Mouse (Mus musculus): Measurements from ENCODE around the gene Asxl1. TPM values are rescaled to one million over a fixed set of nuclear protein-coding genes. Genes with fewer than 3 reads are reported as not detected.
A peak's percentile ranks its signal among the peaks of the same experiment; 100 is the strongest.

Asxl1 gene
- polyA plus RNA-seq, 1 experiment from 2014 or later = 26.0 TPM

DNA sequence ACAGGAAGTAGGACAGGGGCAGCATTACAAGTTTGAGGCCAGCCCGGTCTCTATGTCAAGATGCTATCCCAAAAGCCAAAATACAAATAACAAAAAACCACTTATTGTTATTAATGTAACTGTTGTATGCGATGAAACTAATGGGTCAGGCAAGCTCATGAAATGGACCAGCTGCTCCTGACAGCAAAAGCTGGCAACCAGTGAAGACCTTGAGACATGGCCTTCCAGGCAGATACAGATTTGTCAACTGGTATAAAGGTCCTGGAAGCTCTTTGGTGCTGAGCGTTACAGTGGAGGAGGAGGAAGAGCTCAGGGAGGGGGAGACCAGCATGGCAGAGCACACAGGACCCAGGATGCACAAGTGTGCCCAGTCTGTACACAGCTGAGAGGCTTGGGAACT is 102.1 kb downstream of the Asxl1 start:
- Histone ChIP-seq H3K4me3 (ENCODE audit: low read depth, low read length) (no peak overlapping the region), H3K4me2 (no peak overlapping the region), H3K9me3 (ENCODE audit: low read depth, low read length) (no peaks in the 10 kb centered on the region), H3K27me3 (ENCODE audit: insufficient read depth, low read length) (no peaks in the 10 kb centered on the region), H3K27ac (ENCODE audit: low read depth) (no peak overlapping the region), H3K36me3 (ENCODE audit: insufficient read depth) (no peaks in the 10 kb centered on the region), H3K9ac (no peak overlapping the region), H3K4me1 (ENCODE audit: insufficient read depth) (peaks cover 2% of the 10 kb centered on the region)
- whole genome bisulfite sequencing = 47% methylated on average over 3 of the region's 3 CpGs
- ATAC-seq (ENCODE audit: insufficient read depth) = no peak
- TF ChIP-seq CTCF (IDR thresholded peaks at IDR 0.05; ENCODE audit: low read depth) = no peak
- peak; percentile 56 for DNase-seq

GRCm38 (mm10) chr2:153448519-153448918 is 102.9 kb downstream of the Asxl1 start:
- H3K36me3 ChIP-seq (ENCODE audit: insufficient read depth) = no peaks in the 10 kb centered on the region
- H3K4me1 ChIP-seq (ENCODE audit: insufficient read depth) = no peaks in the 10 kb centered on the region; the same call in 1 of the 2 replicates
- WGBS = 74% methylated on average over 6 of the region's 6 CpGs
- H3K27ac ChIP-seq (ENCODE audit: low read depth) = no peak overlapping the region
- no peak overlapping the region for H3K4me3 ChIP-seq (ENCODE audit: low read depth, low read length)
- no peak overlapping the region for H3K4me2 ChIP-seq
- DNase-seq = no peak
- H3K27me3 ChIP-seq (ENCODE audit: insufficient read depth, low read length) = no peaks in the 10 kb centered on the region
- H3K9ac ChIP-seq = no peak overlapping the region
- no peak for TF ChIP-seq CTCF (IDR thresholded peaks at IDR 0.05; ENCODE audit: low read depth)
- no peak for ATAC-seq (ENCODE audit: insufficient read depth)
- H3K9me3 ChIP-seq (ENCODE audit: low read depth, low read length) = no peaks in the 10 kb centered on the region

Other genes with a start within 250 kb of the Asxl1 start
- 2.6 and 3.7 TPM in 2 replicates for gene Hck, start 237.4 kb upstream of the Asxl1 start, polyA plus RNA-seq (2014; fragmentation: Nextera tagmentation; extraction: Ambion mirVana)
- 90.2 and 90.9 TPM in 2 replicates for gene Tm9sf4, start 184.5 kb upstream of the Asxl1 start, polyA plus RNA-seq (2014; fragmentation: Nextera tagmentation; extraction: Ambion mirVana)
- gene Tspyl3, start 120.4 kb upstream of the Asxl1 start, polyA plus RNA-seq (2014; fragmentation: Nextera tagmentation; extraction: Ambion mirVana) = 6.6 and 7.5 TPM in 2 replicates
- 23.3 TPM in 2 replicates for gene Plagl2, start 104.4 kb upstream of the Asxl1 start, polyA plus RNA-seq (2014; fragmentation: Nextera tagmentation; extraction: Ambion mirVana)
- 8.5 and 8.7 TPM in 2 replicates for gene Pofut1, start 104.3 kb upstream of the Asxl1 start, polyA plus RNA-seq (2014; fragmentation: Nextera tagmentation; extraction: Ambion mirVana)
- gene Kif3b, start 54.4 kb upstream of the Asxl1 start, polyA plus RNA-seq (2014; fragmentation: Nextera tagmentation; extraction: Ambion mirVana) = 4.8 TPM in 2 replicates
- gene 4930404H24Rik, start 147.0 kb downstream of the Asxl1 start, polyA plus RNA-seq (2014; fragmentation: Nextera tagmentation; extraction: Ambion mirVana) = not detected in 2 replicates
- 13.6 and 13.9 TPM in 2 replicates for gene Nol4l, start 184.1 kb downstream of the Asxl1 start, polyA plus RNA-seq (2014; fragmentation: Nextera tagmentation; extraction: Ambion mirVana)

Measured in lung, embryonic 14.5 days (tissue).